Mouse (Mus musculus): ENCODE measurements around the gene Ush1g.

DNA sequence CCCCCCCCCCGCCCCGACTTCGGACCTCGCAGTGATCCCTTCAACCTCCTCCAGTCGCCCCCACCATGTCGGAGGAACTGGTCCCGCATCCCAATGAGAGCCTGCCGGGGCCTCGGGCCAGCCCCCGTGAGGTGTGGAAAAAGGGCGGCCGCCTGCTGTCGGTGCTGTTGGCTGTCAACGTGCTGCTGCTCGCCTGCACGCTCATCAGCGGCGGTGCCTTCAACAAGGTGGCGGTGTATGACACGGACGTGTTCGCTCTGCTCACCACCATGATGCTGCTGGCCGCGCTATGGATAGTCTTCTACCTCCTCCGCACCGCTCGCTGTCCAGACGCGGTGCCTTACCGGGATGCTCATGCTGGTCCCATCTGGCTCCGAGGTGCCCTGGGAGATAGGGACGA, 1.5 kb upstream of the Ush1g start:
- TF ChIP-seq USF1 (IDR thresholded peaks at IDR 0.05; ENCODE audit: low read depth, low read length) (no peak), ZMIZ1 (IDR thresholded peaks at IDR 0.05; ENCODE audit: low read depth, low read length) (no peak), CTCF (IDR thresholded peaks at IDR 0.05 in 2 of 3, conservative IDR thresholded peaks at IDR 0.05 in 1 of 3; ENCODE audit: control insufficient read depth in 1 of 3, insufficient read depth in 1 of 3, low read depth in 2 of 3, low read length in 3 of 3, poor library complexity in 1 of 3, severe bottlenecking in 1 of 3) (no peak)

Data from MEL (cell line).